Comparison of ENCODE assay signal across 19 mouse cellular contexts in genomic region chr1:36724057-36724431, GRCm38 (mm10). TPM values are rescaled to one million over a fixed set of nuclear protein-coding genes. Genes with fewer than 3 reads are reported as not detected.
"Had no signal": no experiment of that assay in that cellular context is flagged by ENCODE, and none has a peak within 500 bp of the region (broad histone marks: within the 10 kb centered on the region; RNA-seq: fewer than 3 reads in every experiment).

No protein-coding gene starts in this region.

- H3K36me3 ChIP-seq: liver, embryonic 15.5 days; midbrain, embryonic 15.5 days had no signal

- H3K4me2 ChIP-seq: liver, embryonic 11.5 days; liver, embryonic 15.5 days; midbrain, embryonic 11.5 days; midbrain, embryonic 15.5 days had no signal

- H3K9me3 ChIP-seq: liver, embryonic 15.5 days; midbrain, embryonic 15.5 days had no signal

- H3K4me1 ChIP-seq: liver, embryonic 15.5 days; midbrain, embryonic 15.5 days had no signal

- H3K27ac ChIP-seq: liver, embryonic 15.5 days; midbrain, embryonic 15.5 days had no signal

- H3K27me3 ChIP-seq: liver, embryonic 15.5 days; midbrain, embryonic 15.5 days had no signal

- ATAC-seq: intestine, embryonic 16.5 days; midbrain, embryonic 15.5 days had no signal

- H3K9ac ChIP-seq: liver, embryonic 15.5 days; midbrain, embryonic 15.5 days had no signal

- DNase-seq: kidney, adult 8-10 months; layer of hippocampus, adult 9-11 months; layer of hippocampus, postnatal 36 days; lung, adult 2 months; lung, postnatal 4 days; right cerebral cortex, postnatal 4 days; spleen, adult 18-20 months; thymus, adult 18-20 months; thymus, postnatal 14 days had no signal

- H3K4me3 ChIP-seq: liver, embryonic 15.5 days; midbrain, embryonic 15.5 days had no signal

RNA-seq across cellular contexts. Expression of gene 4933424G06Rik, which starts 14.1 kb away (rescaled TPM):
- total RNA-seq: layer of hippocampus, postnatal 36 days; monocyte, adult 5-6 weeks; neutrophil, adult 5-6 weeks had no signal
- polyA plus RNA-seq: kidney, embryonic 16.5 days; liver, embryonic 11.5 days; liver, embryonic 15.5 days; lung, adult 2 months; stomach, embryonic 14.5 days had no signal

RNA-seq across cellular contexts. Expression of gene Fam178b, which starts 41.1 kb away (rescaled TPM):
- total RNA-seq: layer of hippocampus, postnatal 36 days; left cerebral cortex, postnatal 36 days; monocyte, adult 5-6 weeks; neutrophil, adult 5-6 weeks had no signal
- polyA plus RNA-seq: midbrain, embryonic 15.5 days had no signal
